Mouse (Mus musculus) thymus, adult 2 months (tissue): ENCODE measurements around the gene Eci1.

ENCODE experiments used
- CTCF ChIP-seq: fragments of 200-500 bp; IDR thresholded peaks from 2 replicates; pipeline ENCODE4 v1.5.1; 2012; ENCODE audit warnings: mild to moderate bottlenecking, control low read depth, low read length, moderate library complexity, borderline replicate concordance; ENCODE audit not compliant: control insufficient read depth, poor library complexity, insufficient read depth; ENCODE audit errors: extremely low read depth
- POLR2A ChIP-seq: fragments of 200-500 bp; IDR thresholded peaks from 2 replicates; pipeline ENCODE4 v1.6.1; 2012; ENCODE audit warnings: mild to moderate bottlenecking, low read length, control low read depth, moderate library complexity; ENCODE audit not compliant: control insufficient read depth, poor library complexity, insufficient read depth; ENCODE audit errors: extremely low read depth

DNA sequence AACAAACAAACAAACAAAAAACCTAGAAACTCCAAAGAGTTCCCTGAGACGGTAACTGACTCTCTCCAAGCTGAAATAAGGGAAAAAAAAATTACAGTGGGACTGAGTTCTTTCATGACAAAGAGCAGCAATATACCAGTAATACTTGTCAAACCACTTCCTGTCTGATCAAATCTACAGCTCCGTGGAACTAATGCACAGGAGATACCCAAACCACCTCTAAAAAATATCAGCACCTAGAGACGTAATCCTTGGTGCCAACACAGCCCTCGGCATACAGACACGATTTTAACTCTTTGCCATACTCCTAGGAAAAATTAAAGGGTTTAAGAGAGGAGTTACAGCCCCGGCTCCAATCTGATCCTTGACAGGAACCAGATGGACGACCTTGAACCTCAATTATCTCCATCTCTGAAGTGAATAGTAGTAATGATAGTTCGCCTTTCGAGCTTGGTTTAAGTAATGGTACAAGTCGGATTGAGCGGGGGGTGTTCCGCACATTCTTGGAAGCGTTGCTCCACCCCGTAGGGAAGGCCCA lies 27.8 kb downstream of the Eci1 start:
- TF ChIP-seq CTCF (no peak), POLR2A (no peak)
